Mouse (Mus musculus) brain, embryonic 14.5 days (tissue): ENCODE results near the gene Ugt2a1.

ENCODE experiments used
- CTCF ChIP-seq: fragments of 200-500 bp; IDR thresholded peaks from 2 replicates; pipeline ENCODE4 v1.5.1; 2012; ENCODE audit warnings: inconsistent platforms, mild to moderate bottlenecking, moderate library complexity, borderline replicate concordance; ENCODE audit not compliant: insufficient read depth, insufficient read length; ENCODE audit errors: extremely low read depth
- POLR2A ChIP-seq: fragments of 200-500 bp; IDR thresholded peaks from 2 replicates; pipeline ENCODE4 v1.6.1; 2012; ENCODE audit warnings: mild to moderate bottlenecking, inconsistent platforms, borderline replicate concordance; ENCODE audit not compliant: poor library complexity, insufficient read depth, insufficient read length, severe bottlenecking; ENCODE audit errors: extremely low read depth

DNA sequence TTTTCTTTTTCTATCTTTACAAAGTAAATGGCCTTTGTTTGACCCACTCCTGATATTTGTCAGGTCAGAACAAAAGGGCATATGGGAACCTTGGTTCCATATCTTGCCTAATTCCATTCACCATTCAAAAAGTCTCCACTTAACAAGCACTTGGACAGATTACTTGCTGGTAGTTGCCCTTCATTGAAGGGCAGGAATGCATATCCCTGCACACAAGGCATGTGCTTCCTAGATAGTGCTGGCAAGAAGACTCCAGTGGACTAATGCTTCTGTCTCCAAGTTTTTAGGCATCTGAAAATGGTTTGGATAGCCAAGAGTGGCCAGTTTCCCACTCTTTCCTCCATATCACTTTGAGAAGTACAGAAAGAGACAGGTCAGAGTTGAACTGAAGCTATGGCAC, 8.7 kb upstream of the Ugt2a1 start:
- TF ChIP-seq POLR2A (no peak), CTCF (no peak)
